Mouse (Mus musculus): Measurements from ENCODE around the gene Gm21981. TPM values are rescaled to one million over a fixed set of nuclear protein-coding genes. Genes with fewer than 3 reads are reported as not detected.

The Gm21981 gene
- total and polyA plus RNA-seq, 3 experiments = 0.71 to 0.81 TPM; not detected in 1

Other genes starting within 250 kb of the Gm21981 start
- gene Taf8, start 192.2 kb downstream of the Gm21981 start, total RNA-seq (2012; rRNA removed) = 14.4 and 15.2 TPM in 2 replicates
- gene Taf8, start 192.2 kb downstream of the Gm21981 start, polyA plus RNA-seq (2012; ENCODE audit: insufficient read depth in 1 of 2, insufficient read length in 2 of 2, low read depth in 1 of 2, low replicate concordance in 2 of 2, missing spikeins in 1 of 2) = 10 to 100 TPM in 1 of 2 experiments, not detected in 1; 25.7 TPM
- 143 TPM in 2 replicates for gene Ccnd3, start 189.4 kb downstream of the Gm21981 start, total RNA-seq (2012; rRNA removed)
- gene Ccnd3, start 189.4 kb downstream of the Gm21981 start, polyA plus RNA-seq (2012; ENCODE audit: insufficient read depth in 1 of 2, insufficient read length in 2 of 2, low read depth in 1 of 2, low replicate concordance in 2 of 2, missing spikeins in 1 of 2) = 100 to 1,000 TPM in 1 of 2 experiments, not detected in 1; 568 TPM
- 60.2 and 69.3 TPM in 2 replicates for gene Bysl, start 83.0 kb downstream of the Gm21981 start, total RNA-seq (2012; rRNA removed)
- 10 to 100 TPM in 1 of 2 experiments, not detected in 1; 85.4 TPM for gene Bysl, start 83.0 kb downstream of the Gm21981 start, polyA plus RNA-seq (2012; ENCODE audit: insufficient read depth in 1 of 2, insufficient read length in 2 of 2, low read depth in 1 of 2, low replicate concordance in 2 of 2, missing spikeins in 1 of 2)
- 45.9 and 62.6 TPM in 2 replicates for gene Med20, start 82.9 kb downstream of the Gm21981 start, total RNA-seq (2012; rRNA removed)
- 10 to 100 TPM in 1 of 2 experiments, not detected in 1; 45.7 TPM for gene Med20, start 82.9 kb downstream of the Gm21981 start, polyA plus RNA-seq (2012; ENCODE audit: insufficient read depth in 1 of 2, insufficient read length in 2 of 2, low read depth in 1 of 2, low replicate concordance in 2 of 2, missing spikeins in 1 of 2)
- 1.1 and 2.9 TPM in 2 replicates for gene Gm20517, start 82.9 kb downstream of the Gm21981 start, total RNA-seq (2012; rRNA removed)
- 1 to 10 TPM in 1 of 2 experiments, not detected in 1; 1.9 TPM for gene Gm20517, start 82.9 kb downstream of the Gm21981 start, polyA plus RNA-seq (2012; ENCODE audit: insufficient read depth in 1 of 2, insufficient read length in 2 of 2, low read depth in 1 of 2, low replicate concordance in 2 of 2, missing spikeins in 1 of 2)
- 5.2 and 5.5 TPM in 2 replicates for gene Usp49, start 63.8 kb downstream of the Gm21981 start, total RNA-seq (2012; rRNA removed)
- gene Usp49, start 63.8 kb downstream of the Gm21981 start, polyA plus RNA-seq (2012; ENCODE audit: insufficient read depth in 1 of 2, insufficient read length in 2 of 2, low read depth in 1 of 2, low replicate concordance in 2 of 2, missing spikeins in 1 of 2) = 10 to 100 TPM in 1 of 2 experiments, not detected in 1; 16.1 TPM
- gene Tomm6, start 6.1 kb downstream of the Gm21981 start, total RNA-seq (2012; rRNA removed) = 66.5 and 67.6 TPM in 2 replicates
- 100 to 1,000 TPM in 1 of 2 experiments, not detected in 1; 577 TPM for gene Tomm6, start 6.1 kb downstream of the Gm21981 start, polyA plus RNA-seq (2012; ENCODE audit: insufficient read depth in 1 of 2, insufficient read length in 2 of 2, low read depth in 1 of 2, low replicate concordance in 2 of 2, missing spikeins in 1 of 2)
- 1.5 and 2.7 TPM in 2 replicates for gene Frs3, start 5.4 kb downstream of the Gm21981 start, total RNA-seq (2012; rRNA removed)
- gene Frs3, start 5.4 kb downstream of the Gm21981 start, polyA plus RNA-seq (2012; ENCODE audit: insufficient read depth in 1 of 2, insufficient read length in 2 of 2, low read depth in 1 of 2, low replicate concordance in 2 of 2, missing spikeins in 1 of 2) = 1 to 10 TPM in 1 of 2 experiments, not detected in 1; 4.4 TPM
- gene Prickle4, start 281 bp upstream of the Gm21981 start, total RNA-seq (2012; rRNA removed) = 0.23 TPM in 1 of 2 replicates, not detected in the other
- gene Prickle4, start 281 bp upstream of the Gm21981 start, polyA plus RNA-seq (2012; ENCODE audit: insufficient read depth in 1 of 2, insufficient read length in 2 of 2, low read depth in 1 of 2, low replicate concordance in 2 of 2, missing spikeins in 1 of 2) = 1 to 10 TPM in 1 of 2 experiments, not detected in 1; 4.3 TPM
- gene Pgc, start 32.4 kb upstream of the Gm21981 start, total RNA-seq (2012; rRNA removed) = not detected in 2 replicates
- gene Pgc, start 32.4 kb upstream of the Gm21981 start, polyA plus RNA-seq (2012; ENCODE audit: insufficient read depth in 1 of 2, insufficient read length in 2 of 2, low read depth in 1 of 2, low replicate concordance in 2 of 2, missing spikeins in 1 of 2) = not detected
- gene Tfeb, start 42.6 kb upstream of the Gm21981 start, total RNA-seq (2012; rRNA removed) = 14.7 and 16.4 TPM in 2 replicates
- 10 to 100 TPM in 1 of 2 experiments, not detected in 1; 22.8 TPM for gene Tfeb, start 42.6 kb upstream of the Gm21981 start, polyA plus RNA-seq (2012; ENCODE audit: insufficient read depth in 1 of 2, insufficient read length in 2 of 2, low read depth in 1 of 2, low replicate concordance in 2 of 2, missing spikeins in 1 of 2)
- gene Mdfi, start 140.2 kb upstream of the Gm21981 start, total RNA-seq (2012; rRNA removed) = not detected in 2 replicates
- not detected for gene Mdfi, start 140.2 kb upstream of the Gm21981 start, polyA plus RNA-seq (2012; ENCODE audit: insufficient read depth in 1 of 2, insufficient read length in 2 of 2, low read depth in 1 of 2, low replicate concordance in 2 of 2, missing spikeins in 1 of 2)
- gene Foxp4, start 230.2 kb upstream of the Gm21981 start, total RNA-seq (2012; rRNA removed) = 6.6 and 7.1 TPM in 2 replicates
- 10 to 100 TPM in 1 of 2 experiments, not detected in 1; 50.5 TPM for gene Foxp4, start 230.2 kb upstream of the Gm21981 start, polyA plus RNA-seq (2012; ENCODE audit: insufficient read depth in 1 of 2, insufficient read length in 2 of 2, low read depth in 1 of 2, low replicate concordance in 2 of 2, missing spikeins in 1 of 2)